Mouse (Mus musculus) MEL (cell line): Measurements from ENCODE around the gene Usp29.

Experiments used
- CTCF ChIP-seq, 3 experiments: IDR thresholded peaks in 2 of 3; conservative IDR thresholded peaks in 1 of 3; 2 replicates each; pipeline ENCODE4 v1.5.1; 2011 to 2012; ENCODE audit warnings: low read length in 3 of 3, low read depth in 2 of 3, mild to moderate bottlenecking in 2 of 3, improper control_type of control experiment in 1 of 3, inconsistent platforms in 1 of 3, mixed read lengths in 1 of 3, moderate library complexity in 1 of 3; ENCODE audit not compliant: control insufficient read depth in 1 of 3, insufficient read depth in 1 of 3, poor library complexity in 1 of 3, severe bottlenecking in 1 of 3
- EP300 ChIP-seq, 2 experiments: IDR thresholded peaks; 2 replicates each; pipeline ENCODE4 v1.6.1; 2011; ENCODE audit warnings: improper control_type of control experiment in 2 of 2, low read length in 2 of 2, low read depth in 1 of 2, mild to moderate bottlenecking in 1 of 2
- GABPA ChIP-seq: IDR thresholded peaks from 2 replicates; pipeline ENCODE4 v1.6.1; 2012; ENCODE audit warnings: low read depth, mild to moderate bottlenecking, inconsistent platforms, low read length, improper control_type of control experiment, moderate library complexity
- HCFC1 ChIP-seq: IDR thresholded peaks from 2 replicates; pipeline ENCODE4 v1.6.1; 2012; ENCODE audit warnings: low read depth, mild to moderate bottlenecking, inconsistent platforms, low read length, improper control_type of control experiment, moderate library complexity
- NRF1 ChIP-seq: IDR thresholded peaks from 2 replicates; pipeline ENCODE4 v1.6.1; 2014; ENCODE audit warnings: low read depth, mild to moderate bottlenecking, inconsistent platforms, low read length, improper control_type of control experiment, moderate library complexity; ENCODE audit not compliant: poor library complexity, insufficient read depth, severe bottlenecking
- POLR2A ChIP-seq, 2 experiments: IDR thresholded peaks; 2 replicates each; pipeline ENCODE4 v1.6.1; 2011 to 2012; ENCODE audit warnings: low read length in 2 of 2, mild to moderate bottlenecking in 2 of 2, control low read depth in 1 of 2, improper control_type of control experiment in 1 of 2, low read depth in 1 of 2, moderate library complexity in 1 of 2; ENCODE audit not compliant: control insufficient read depth in 1 of 2, insufficient read depth in 1 of 2, poor library complexity in 1 of 2
- SMC3 ChIP-seq: IDR thresholded peaks from 2 replicates; pipeline ENCODE4 v1.6.1; 2011; ENCODE audit warnings: low read depth, low read length, improper control_type of control experiment
- USF1 ChIP-seq: IDR thresholded peaks from 2 replicates; pipeline ENCODE4 v1.6.1; 2014; ENCODE audit warnings: low read depth, mild to moderate bottlenecking, inconsistent platforms, low read length, improper control_type of control experiment, moderate library complexity
- USF2 ChIP-seq, 2 experiments: IDR thresholded peaks; 2 replicates each; pipeline ENCODE4 v1.6.1; 2011 to 2012; ENCODE audit warnings: improper control_type of control experiment in 2 of 2, low read length in 2 of 2, borderline replicate concordance in 1 of 2, inconsistent platforms in 1 of 2, low read depth in 1 of 2, mild to moderate bottlenecking in 1 of 2; ENCODE audit not compliant: insufficient read depth in 1 of 2
- ZNF384 ChIP-seq: IDR thresholded peaks from 2 replicates; pipeline ENCODE4 v1.6.1; 2012; ENCODE audit warnings: low read depth, mild to moderate bottlenecking, inconsistent platforms, low read length, improper control_type of control experiment

- TF ChIP-seq CTCF (IDR thresholded peaks at IDR 0.05 in 2 of 3, conservative IDR thresholded peaks at IDR 0.05 in 1 of 3; ENCODE audit: control insufficient read depth in 1 of 3, insufficient read depth in 1 of 3, low read depth in 2 of 3, low read length in 3 of 3, poor library complexity in 1 of 3, severe bottlenecking in 1 of 3) = no peak
- no peak for TF ChIP-seq ZNF384
- TF ChIP-seq NRF1 = no peak
- TF ChIP-seq POLR2A (IDR thresholded peaks at IDR 0.05; ENCODE audit: control insufficient read depth in 1 of 2, insufficient read depth in 1 of 2, low read depth in 1 of 2, low read length in 2 of 2, poor library complexity in 1 of 2) = no peak
- no peak for TF ChIP-seq EP300 (IDR thresholded peaks at IDR 0.05; ENCODE audit: low read depth in 1 of 2, low read length in 2 of 2)
- no peak for TF ChIP-seq SMC3
- no peak for TF ChIP-seq GABPA
- TF ChIP-seq USF1 = no peak
- TF ChIP-seq USF2 (IDR thresholded peaks at IDR 0.05; ENCODE audit: borderline replicate concordance in 1 of 2, insufficient read depth in 1 of 2, low read depth in 1 of 2, low read length in 2 of 2) = no peak
- TF ChIP-seq HCFC1 = no peak
These were observed 22.9 kb upstream of the Usp29 start for GRCm38 (mm10) chr7:6707416-6708015.
